Mouse (Mus musculus) cortical plate, adult 2 months (tissue): ENCODE results near the gene Card19. TPM values are rescaled to one million over a fixed set of nuclear protein-coding genes. Genes with fewer than 3 reads are reported as not detected.

Experiments used
- H3K27ac ChIP-seq: fragments of 200-500 bp; 2 replicates; pipeline ENCODE4 v1.5.1; 2012; ENCODE audit warnings: low read length, control low read depth, inconsistent platforms; ENCODE audit not compliant: insufficient read depth
- H3K4me1 ChIP-seq: fragments of 200-500 bp; 2 replicates; pipeline ENCODE4 v1.6.1; 2011; ENCODE audit warnings: low read length; ENCODE audit not compliant: control insufficient read depth, insufficient read depth
- H3K4me3 ChIP-seq: fragments of 200-500 bp; 2 replicates; pipeline ENCODE4 v1.5.1; 2011; ENCODE audit warnings: mild to moderate bottlenecking, low read length, control low read depth; ENCODE audit not compliant: insufficient read depth
- CTCF ChIP-seq: fragments of 200-500 bp; IDR thresholded peaks from 2 replicates; pipeline ENCODE4 v1.5.1; 2011; ENCODE audit warnings: mild to moderate bottlenecking, control low read depth, low read length; ENCODE audit not compliant: insufficient read depth; ENCODE audit errors: extremely low read depth
- POLR2A ChIP-seq: fragments of 200-500 bp; IDR thresholded peaks from 2 replicates; pipeline ENCODE4 v1.6.1; 2011; ENCODE audit warnings: mild to moderate bottlenecking, low read length, control low read depth; ENCODE audit not compliant: insufficient read depth; ENCODE audit errors: extremely low read depth
- polyA plus RNA-seq: library from polyadenylated mRNA; depleted of rRNA; stranded (reverse); fragments of >200 nt; gene quantifications from 2 replicates; pipeline ENCODE4 v1.2.3, GENCODE M21; 2012; rRNA removed

The Card19 gene
- polyA plus RNA-seq: 32.0 and 36.5 TPM in 2 replicates

DNA sequence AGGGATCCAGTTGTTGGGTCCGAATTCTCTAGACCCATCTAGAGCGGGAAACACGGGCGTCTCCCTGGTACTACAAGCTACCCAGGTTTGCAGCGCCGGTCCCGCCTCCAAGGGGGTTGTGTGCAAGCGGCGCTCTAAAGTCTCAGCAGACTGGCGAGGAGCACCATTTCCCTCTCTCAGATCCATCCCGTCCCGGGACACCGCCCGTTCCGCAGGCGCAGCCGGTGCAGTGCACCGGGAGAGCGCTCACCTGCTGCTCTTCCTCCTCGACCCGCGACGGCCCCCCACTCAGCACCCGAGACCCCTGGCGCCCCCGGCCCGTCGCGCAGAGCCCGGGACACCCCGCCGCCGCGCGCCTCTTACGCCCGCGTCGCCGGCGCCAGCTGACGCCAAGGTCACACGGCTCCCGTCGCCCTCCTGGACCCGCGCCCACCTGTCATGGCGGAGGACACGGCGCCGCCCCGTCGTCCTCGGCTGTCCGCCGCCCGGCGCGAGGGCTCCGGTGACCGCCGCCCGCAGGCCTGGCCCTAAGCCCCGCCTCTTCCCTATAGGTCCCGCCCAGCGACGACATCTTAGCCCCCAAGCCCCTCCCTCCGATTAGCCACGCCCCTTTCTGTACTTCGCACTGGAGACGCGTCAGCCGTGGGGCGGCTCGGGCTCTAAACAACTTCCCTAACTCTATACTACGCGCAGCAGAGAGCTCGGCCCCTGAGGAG, at the start of gene Card19:
Gene Card19, minus strand, starts transcription at position 534 of the 716 bp plus-strand sequence.
- peak within 1 kb of the TSS; percentile 66 for H3K27ac ChIP-seq
- H3K4me3 ChIP-seq: peak within 1 kb of the TSS; percentile 50
- TF ChIP-seq CTCF (no peak), POLR2A (peak; percentile 36; the same call in 1 of the 2 replicates)

DNA sequence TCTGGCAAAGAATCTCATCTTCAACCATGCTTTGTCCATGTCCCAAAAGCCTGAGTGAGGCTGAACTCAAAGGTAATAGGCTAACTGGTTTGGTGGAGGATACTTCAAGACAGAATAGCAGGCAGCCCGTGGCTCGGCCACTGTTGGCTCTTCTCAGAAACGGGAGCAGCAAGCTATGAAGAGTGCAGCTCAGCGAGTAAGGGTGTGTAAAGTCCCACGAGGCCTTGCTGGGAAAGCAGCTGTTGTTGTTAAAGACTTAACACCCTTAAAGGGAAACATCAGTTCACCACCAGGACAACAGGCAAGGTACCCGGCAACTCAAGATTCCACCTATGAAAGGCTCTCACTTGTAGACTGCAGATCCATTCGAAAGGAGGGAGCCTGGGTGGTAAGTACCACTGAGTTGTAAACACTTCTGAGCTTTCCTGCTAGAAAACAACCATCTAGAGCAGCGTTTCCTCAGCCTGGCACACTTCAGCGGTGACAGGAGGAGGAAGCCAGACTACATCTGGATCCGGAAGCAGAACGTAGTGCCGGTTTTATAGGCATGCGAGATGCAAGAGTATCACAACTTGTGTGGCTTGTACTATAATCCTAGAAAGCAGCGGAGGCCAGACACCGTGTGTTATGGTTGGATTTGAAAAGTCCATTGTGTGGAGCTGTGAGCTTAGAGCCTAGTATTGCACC, 44.3 kb upstream of the Card19 start:
- TF ChIP-seq CTCF (no peak), POLR2A (no peak)
- Histone ChIP-seq H3K4me1 (no peaks in the 10 kb centered on the region), H3K27ac (no peak overlapping the region), H3K4me3 (no peak overlapping the region)

More for the DNA sequence above, at the start of gene Card19:
- 0 out of 2 replicates have a peak, but pooled peaks cover 2% of the 10 kb centered on the region for H3K4me1 ChIP-seq

DNA sequence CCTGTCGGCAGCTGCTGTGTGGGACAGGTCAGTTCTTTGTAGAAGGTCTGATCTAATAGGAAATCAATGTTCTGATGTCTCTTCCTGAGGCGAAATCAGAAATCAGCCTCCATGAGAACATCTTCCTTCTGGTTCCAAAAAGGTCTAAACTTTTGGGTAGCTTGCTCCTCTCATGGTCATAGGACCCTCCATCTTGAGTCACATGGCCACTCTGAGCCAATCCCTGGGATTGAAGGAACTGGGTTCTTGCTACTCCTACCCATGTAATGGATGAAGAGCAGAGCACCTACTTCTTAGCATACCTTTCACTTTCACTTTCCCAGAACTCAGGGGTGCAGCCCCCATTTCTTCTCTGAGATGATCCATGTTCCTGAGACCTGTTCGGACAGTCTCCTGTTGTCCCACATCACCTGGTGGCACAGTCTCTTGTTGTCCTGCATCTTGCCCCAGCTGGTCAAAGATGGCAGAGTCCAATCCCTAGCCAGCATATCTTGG, 42.0 kb upstream of the Card19 start:
- H3K27ac ChIP-seq: no peak overlapping the region
- H3K4me1 ChIP-seq: no peaks in the 10 kb centered on the region
- no peak overlapping the region for H3K4me3 ChIP-seq
- TF ChIP-seq POLR2A (no peak), CTCF (no peak)

- Histone ChIP-seq H3K4me3 (no peak overlapping the region), H3K27ac (no peak overlapping the region), H3K4me1 (no peaks in the 10 kb centered on the region)
- TF ChIP-seq POLR2A (no peak), CTCF (no peak)
These were observed 36.9 kb upstream of the Card19 start for GRCm38 (mm10) chr13:49252746-49253145.

DNA sequence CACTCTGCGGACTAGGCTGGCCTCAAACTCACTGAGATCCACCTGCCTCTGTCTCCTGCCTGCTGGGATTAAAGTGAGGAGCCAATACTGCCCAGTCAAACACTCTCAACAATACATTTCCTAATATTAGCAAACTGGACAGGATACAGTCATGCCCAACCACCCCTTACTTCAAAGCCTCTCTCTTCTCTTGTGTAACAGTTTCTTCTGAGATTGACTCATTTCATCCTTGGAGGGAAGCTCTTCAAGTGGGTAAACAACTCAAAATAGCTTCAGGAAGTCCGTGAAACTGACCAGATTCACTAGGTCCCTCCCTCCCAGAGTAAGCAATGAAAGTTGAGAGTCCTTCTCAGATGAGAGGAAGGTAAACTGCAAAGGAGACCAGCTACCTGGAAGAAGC, 36.3 kb upstream of the Card19 start:
- Histone ChIP-seq H3K4me1 (no peaks in the 10 kb centered on the region), H3K4me3 (no peak overlapping the region), H3K27ac (no peak overlapping the region)
- TF ChIP-seq CTCF (no peak), POLR2A (no peak)

- H3K27ac ChIP-seq: no peak overlapping the region
- no peak overlapping the region for H3K4me3 ChIP-seq
- TF ChIP-seq POLR2A (no peak), CTCF (no peak)
- H3K4me1 ChIP-seq: no peaks in the 10 kb centered on the region
These were observed 35.1 kb upstream of the Card19 start for GRCm38 (mm10) chr13:49250716-49251517.

GRCm38 (mm10) chr13:49249634-49250033, 33.8 kb upstream of the Card19 start:
- H3K4me3 ChIP-seq: no peak overlapping the region
- no peaks in the 10 kb centered on the region for H3K4me1 ChIP-seq
- no peak overlapping the region for H3K27ac ChIP-seq
- TF ChIP-seq CTCF (no peak), POLR2A (no peak)

DNA sequence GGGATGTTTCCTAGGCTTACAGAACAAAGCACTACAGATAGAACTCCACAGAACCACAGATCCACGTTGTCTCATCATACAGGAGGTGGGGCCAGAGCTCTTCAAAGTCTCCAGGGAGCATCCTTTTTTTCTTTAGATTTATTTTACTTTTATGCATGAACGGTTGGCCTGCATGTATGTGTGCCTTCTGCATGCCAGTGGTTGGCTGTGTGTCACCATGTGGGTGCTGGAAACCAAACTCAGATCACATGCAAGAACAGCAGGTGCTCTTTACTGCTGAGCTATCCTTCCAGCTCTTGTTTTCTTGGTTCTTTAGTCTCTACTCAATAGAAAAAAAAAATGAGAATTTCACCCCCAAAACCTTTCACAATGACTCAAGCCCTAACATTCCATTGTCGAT, 33.1 kb upstream of the Card19 start:
- H3K4me1 ChIP-seq: no peaks in the 10 kb centered on the region
- no peak overlapping the region for H3K27ac ChIP-seq

DNA sequence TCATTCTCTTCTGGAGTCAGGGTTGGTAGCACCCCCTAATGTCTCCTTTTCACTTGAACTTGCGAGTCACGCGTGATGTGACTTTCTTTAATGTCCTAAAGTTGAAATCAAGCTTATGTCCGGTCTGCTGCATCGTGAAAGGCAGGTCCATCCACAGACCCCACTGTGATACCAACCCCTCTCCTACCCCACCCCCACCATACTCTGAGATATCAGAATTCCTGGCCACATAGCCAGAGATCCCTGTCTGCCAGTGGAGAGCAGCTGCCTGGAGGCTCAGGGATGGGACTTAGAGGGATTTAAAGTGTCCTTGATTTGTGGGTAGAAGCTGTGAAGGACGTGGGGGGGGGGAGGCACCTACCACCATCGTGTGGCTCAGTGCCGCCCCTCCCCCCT, 32.6 kb upstream of the Card19 start, which contains the start of gene Susd3:
Gene Susd3, minus strand, starts transcription at position 240 of the 396 bp plus-strand sequence.
- no peak for TF ChIP-seq CTCF
- no peak for TF ChIP-seq POLR2A
- Histone ChIP-seq H3K4me1 (no peaks in the 10 kb centered on the region), H3K27ac (no peak within 1 kb of the TSS), H3K4me3 (no peak within 1 kb of the TSS)

More for the DNA sequence above, 33.1 kb upstream of the Card19 start:
- no peak for TF ChIP-seq POLR2A
- no peak for TF ChIP-seq CTCF
- H3K4me3 ChIP-seq: no peak overlapping the region
